Mouse (Mus musculus): ENCODE results near the gene Yipf2. TPM values are rescaled to one million over a fixed set of nuclear protein-coding genes. Genes with fewer than 3 reads are reported as not detected.

The Yipf2 gene
- 26.9 and 27.5 TPM in 2 replicates for polyA plus RNA-seq (2014; fragmentation: Nextera tagmentation; extraction: Ambion mirVana)

GRCm38 (mm10) chr9:21592703-21593121 is at the start of gene Yipf2, which contains the start of gene Timm29:
Yipf2 (minus strand) TSS chr9:21592828.
Timm29 (plus strand) TSS chr9:21592722.
- Histone ChIP-seq H3K27ac (ENCODE audit: low read length) (peak within 1 kb of the TSS; percentile 70), H3K4me3 (ENCODE audit: low read depth, low read length) (peak within 1 kb of the TSS; percentile 93), H3K9ac (replicated peaks; ENCODE audit: low read depth, low read length) (peak within 1 kb of the TSS; percentile 83), H3K27me3 (ENCODE audit: control insufficient read depth, insufficient read depth, low read length) (no peaks in the 10 kb centered on the region), H3K9me3 (ENCODE audit: control insufficient read depth, low read depth, low read length) (no peaks in the 10 kb centered on the region), H3K4me1 (ENCODE audit: control insufficient read depth, insufficient read depth, low read length) (peaks cover 19% of the 10 kb centered on the region), H3K4me2 (replicated peaks; ENCODE audit: low read depth, low read length) (peak within 1 kb of the TSS; percentile 93), H3K36me3 (ENCODE audit: control insufficient read depth, insufficient read depth, low read length) (peaks cover 33% of the 10 kb centered on the region)
- peak; percentile 90 for ATAC-seq (ENCODE audit: insufficient number of reproducible peaks, insufficient read depth, low FRiP score, low read depth)
- WGBS, result under 1% methylated on average over 30 of the region's 30 CpGs

DNA sequence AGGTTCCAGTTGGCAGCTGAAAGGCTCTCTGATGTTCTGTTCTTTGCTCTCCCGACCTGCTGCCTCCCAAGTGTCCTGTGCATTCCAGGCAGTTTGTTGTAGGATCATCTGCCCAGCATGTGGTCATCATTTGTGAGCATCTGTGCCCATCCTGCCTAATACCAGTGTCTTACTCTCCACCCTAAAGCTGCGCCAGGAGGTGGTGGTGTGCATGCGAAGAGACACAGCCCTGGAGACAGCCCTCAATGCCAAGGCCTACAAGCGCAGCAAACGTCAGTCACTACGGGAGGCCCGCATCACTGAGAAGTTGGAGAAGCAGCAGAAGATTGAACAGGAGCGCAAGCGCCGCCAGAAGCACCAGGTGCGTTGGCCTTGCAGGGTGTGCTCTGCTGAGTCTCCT is 46.4 kb upstream of the Yipf2 start:
- no peak for ATAC-seq (ENCODE audit: insufficient number of reproducible peaks, insufficient read depth, low FRiP score, low read depth)
- 97% methylated on average over 11 of the region's 11 CpGs for WGBS

GRCm38 (mm10) chr9:21635639-21636038 is 43.0 kb upstream of the Yipf2 start:
- no peaks in the 10 kb centered on the region for H3K27me3 ChIP-seq (ENCODE audit: control insufficient read depth, insufficient read depth, low read length)
- no peak overlapping the region for H3K27ac ChIP-seq (ENCODE audit: low read length)
- H3K9ac ChIP-seq (replicated peaks; ENCODE audit: low read depth, low read length), result no peak overlapping the region
- H3K4me3 ChIP-seq (ENCODE audit: low read depth, low read length), result no peak overlapping the region
- ATAC-seq (ENCODE audit: insufficient number of reproducible peaks, insufficient read depth, low FRiP score, low read depth), result no peak
- no peak overlapping the region for H3K4me2 ChIP-seq (replicated peaks; ENCODE audit: low read depth, low read length)
- 63% methylated on average over 7 of the region's 7 CpGs for WGBS
- peaks cover 80% of the 10 kb centered on the region for H3K36me3 ChIP-seq (ENCODE audit: control insufficient read depth, insufficient read depth, low read length)
- H3K9me3 ChIP-seq (ENCODE audit: control insufficient read depth, low read depth, low read length), result no peaks in the 10 kb centered on the region
- no peaks in the 10 kb centered on the region for H3K4me1 ChIP-seq (ENCODE audit: control insufficient read depth, insufficient read depth, low read length)

More for the DNA sequence above, 46.4 kb upstream of the Yipf2 start:
- H3K27ac ChIP-seq (ENCODE audit: low read length), result no peak overlapping the region
- peaks cover 94% of the 10 kb centered on the region for H3K36me3 ChIP-seq (ENCODE audit: control insufficient read depth, insufficient read depth, low read length)
- no peaks in the 10 kb centered on the region for H3K27me3 ChIP-seq (ENCODE audit: control insufficient read depth, insufficient read depth, low read length)
- no peaks in the 10 kb centered on the region for H3K4me1 ChIP-seq (ENCODE audit: control insufficient read depth, insufficient read depth, low read length)
- H3K4me3 ChIP-seq (ENCODE audit: low read depth, low read length), result no peak overlapping the region
- no peaks in the 10 kb centered on the region for H3K9me3 ChIP-seq (ENCODE audit: control insufficient read depth, low read depth, low read length)
- no peak overlapping the region for H3K9ac ChIP-seq (replicated peaks; ENCODE audit: low read depth, low read length)
- no peak overlapping the region for H3K4me2 ChIP-seq (replicated peaks; ENCODE audit: low read depth, low read length)

DNA sequence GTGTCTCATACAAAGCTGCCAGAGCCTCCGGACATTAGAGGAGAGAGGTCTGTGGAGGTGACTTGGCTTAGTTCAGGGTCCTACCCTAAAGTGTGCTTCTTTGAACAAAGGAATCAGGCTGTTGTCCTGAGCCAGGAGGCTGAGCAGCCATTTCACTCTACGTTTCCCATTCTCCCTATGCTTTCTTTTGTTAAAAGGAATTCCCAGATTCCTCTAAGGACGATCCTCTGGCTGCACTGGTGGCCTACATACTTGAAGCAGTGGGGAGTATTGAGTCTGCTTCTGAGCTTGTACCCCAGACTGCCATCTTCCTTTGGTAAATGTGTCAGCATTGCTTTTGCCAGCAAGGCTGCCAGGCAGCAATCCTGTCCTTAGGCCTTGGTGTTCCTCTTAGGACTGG is 40.5 kb upstream of the Yipf2 start:
- Histone ChIP-seq H3K36me3 (ENCODE audit: control insufficient read depth, insufficient read depth, low read length) (peaks cover 57% of the 10 kb centered on the region), H3K4me3 (ENCODE audit: low read depth, low read length) (no peak overlapping the region), H3K4me2 (replicated peaks; ENCODE audit: low read depth, low read length) (no peak overlapping the region), H3K4me1 (ENCODE audit: control insufficient read depth, insufficient read depth, low read length) (no peaks in the 10 kb centered on the region), H3K9ac (replicated peaks; ENCODE audit: low read depth, low read length) (no peak overlapping the region), H3K27ac (ENCODE audit: low read length) (no peak overlapping the region), H3K9me3 (ENCODE audit: control insufficient read depth, low read depth, low read length) (no peaks in the 10 kb centered on the region), H3K27me3 (ENCODE audit: control insufficient read depth, insufficient read depth, low read length) (no peaks in the 10 kb centered on the region)
- ATAC-seq (ENCODE audit: insufficient number of reproducible peaks, insufficient read depth, low FRiP score, low read depth), result no peak
- WGBS, result 81% methylated on average over 3 of the region's 3 CpGs

GRCm38 (mm10) chr9:21630673-21631072 is 38.0 kb upstream of the Yipf2 start:
- no peak overlapping the region for H3K27ac ChIP-seq (ENCODE audit: low read length)
- ATAC-seq (ENCODE audit: insufficient number of reproducible peaks, insufficient read depth, low FRiP score, low read depth), result no peak
- H3K4me3 ChIP-seq (ENCODE audit: low read depth, low read length), result no peak overlapping the region
- H3K36me3 ChIP-seq (ENCODE audit: control insufficient read depth, insufficient read depth, low read length), result peaks cover 35% of the 10 kb centered on the region
- H3K9me3 ChIP-seq (ENCODE audit: control insufficient read depth, low read depth, low read length), result no peaks in the 10 kb centered on the region
- H3K4me1 ChIP-seq (ENCODE audit: control insufficient read depth, insufficient read depth, low read length), result no peaks in the 10 kb centered on the region
- no peak overlapping the region for H3K4me2 ChIP-seq (replicated peaks; ENCODE audit: low read depth, low read length)
- WGBS, result 73% methylated on average over 3 of the region's 3 CpGs
- H3K9ac ChIP-seq (replicated peaks; ENCODE audit: low read depth, low read length), result no peak overlapping the region
- no peaks in the 10 kb centered on the region for H3K27me3 ChIP-seq (ENCODE audit: control insufficient read depth, insufficient read depth, low read length)

DNA sequence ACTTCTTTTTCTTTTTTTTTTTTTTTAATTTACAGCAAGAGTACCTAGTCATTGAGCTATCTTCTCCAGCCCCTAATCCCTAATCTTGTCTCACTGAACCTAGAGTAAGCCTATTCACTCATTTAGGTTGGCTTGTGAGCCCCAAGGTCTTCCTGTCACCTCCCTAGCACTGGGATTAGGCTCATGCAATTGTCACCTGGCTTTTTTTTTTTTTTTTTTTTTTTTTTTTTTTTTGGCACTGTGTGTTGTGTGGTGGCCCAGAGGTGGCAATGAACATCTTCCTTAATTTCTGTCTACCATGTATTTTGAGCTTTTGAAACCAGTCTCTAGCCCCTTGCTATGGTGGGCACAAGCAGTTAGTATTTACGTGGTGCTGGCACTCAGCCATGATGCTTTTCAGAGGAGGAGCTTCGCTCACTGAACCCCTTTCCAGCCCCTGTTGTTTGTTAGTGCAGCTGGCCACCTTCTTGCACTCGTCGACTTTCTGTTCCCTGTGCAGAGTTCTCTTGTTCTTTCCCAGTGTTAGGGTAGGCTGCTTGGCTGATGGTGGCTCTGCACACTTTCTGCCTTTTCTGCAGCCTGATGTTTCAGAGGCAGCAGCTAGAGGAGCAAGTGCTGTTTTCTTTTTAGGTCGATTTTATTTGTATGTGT is 34.6 kb upstream of the Yipf2 start:
- Histone ChIP-seq H3K36me3 (ENCODE audit: control insufficient read depth, insufficient read depth, low read length) (peaks cover 3% of the 10 kb centered on the region; the same call in 1 of the 2 replicates), H3K27ac (ENCODE audit: low read length) (no peak overlapping the region), H3K4me1 (ENCODE audit: control insufficient read depth, insufficient read depth, low read length) (no peaks in the 10 kb centered on the region), H3K9me3 (ENCODE audit: control insufficient read depth, low read depth, low read length) (no peaks in the 10 kb centered on the region), H3K27me3 (ENCODE audit: control insufficient read depth, insufficient read depth, low read length) (no peaks in the 10 kb centered on the region), H3K4me2 (replicated peaks; ENCODE audit: low read depth, low read length) (no peak overlapping the region), H3K4me3 (ENCODE audit: low read depth, low read length) (no peak overlapping the region), H3K9ac (replicated peaks; ENCODE audit: low read depth, low read length) (no peak overlapping the region)
- 76% methylated on average over 5 of the region's 5 CpGs for WGBS
- no peak for ATAC-seq (ENCODE audit: insufficient number of reproducible peaks, insufficient read depth, low FRiP score, low read depth)

DNA sequence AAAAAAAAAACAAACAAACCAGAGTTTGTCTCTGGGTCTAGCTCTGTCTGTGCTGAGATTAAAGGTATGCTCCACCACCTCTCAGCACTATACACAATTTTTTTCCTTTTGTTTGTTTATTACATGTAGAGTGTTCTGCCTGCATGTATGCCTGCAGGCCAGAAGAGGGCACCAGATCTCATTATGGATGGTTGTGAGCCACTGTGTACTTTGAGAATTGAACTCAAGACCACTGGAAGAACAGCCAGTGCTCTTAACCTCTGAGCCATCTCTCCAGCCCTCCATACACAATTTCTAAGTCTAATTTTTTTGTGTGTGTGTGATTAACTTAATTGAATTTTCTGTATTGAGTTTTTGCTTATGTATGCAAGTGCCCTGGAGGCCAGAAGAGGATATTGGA is 33.9 kb upstream of the Yipf2 start:
- Histone ChIP-seq H3K4me2 (replicated peaks; ENCODE audit: low read depth, low read length) (no peak overlapping the region), H3K36me3 (ENCODE audit: control insufficient read depth, insufficient read depth, low read length) (no peaks in the 10 kb centered on the region; the same call in 1 of the 2 replicates), H3K9me3 (ENCODE audit: control insufficient read depth, low read depth, low read length) (no peaks in the 10 kb centered on the region), H3K9ac (replicated peaks; ENCODE audit: low read depth, low read length) (no peak overlapping the region), H3K27me3 (ENCODE audit: control insufficient read depth, insufficient read depth, low read length) (no peaks in the 10 kb centered on the region), H3K4me3 (ENCODE audit: low read depth, low read length) (no peak overlapping the region), H3K4me1 (ENCODE audit: control insufficient read depth, insufficient read depth, low read length) (no peaks in the 10 kb centered on the region), H3K27ac (ENCODE audit: low read length) (no peak overlapping the region)
- no peak for ATAC-seq (ENCODE audit: insufficient number of reproducible peaks, insufficient read depth, low FRiP score, low read depth)

DNA sequence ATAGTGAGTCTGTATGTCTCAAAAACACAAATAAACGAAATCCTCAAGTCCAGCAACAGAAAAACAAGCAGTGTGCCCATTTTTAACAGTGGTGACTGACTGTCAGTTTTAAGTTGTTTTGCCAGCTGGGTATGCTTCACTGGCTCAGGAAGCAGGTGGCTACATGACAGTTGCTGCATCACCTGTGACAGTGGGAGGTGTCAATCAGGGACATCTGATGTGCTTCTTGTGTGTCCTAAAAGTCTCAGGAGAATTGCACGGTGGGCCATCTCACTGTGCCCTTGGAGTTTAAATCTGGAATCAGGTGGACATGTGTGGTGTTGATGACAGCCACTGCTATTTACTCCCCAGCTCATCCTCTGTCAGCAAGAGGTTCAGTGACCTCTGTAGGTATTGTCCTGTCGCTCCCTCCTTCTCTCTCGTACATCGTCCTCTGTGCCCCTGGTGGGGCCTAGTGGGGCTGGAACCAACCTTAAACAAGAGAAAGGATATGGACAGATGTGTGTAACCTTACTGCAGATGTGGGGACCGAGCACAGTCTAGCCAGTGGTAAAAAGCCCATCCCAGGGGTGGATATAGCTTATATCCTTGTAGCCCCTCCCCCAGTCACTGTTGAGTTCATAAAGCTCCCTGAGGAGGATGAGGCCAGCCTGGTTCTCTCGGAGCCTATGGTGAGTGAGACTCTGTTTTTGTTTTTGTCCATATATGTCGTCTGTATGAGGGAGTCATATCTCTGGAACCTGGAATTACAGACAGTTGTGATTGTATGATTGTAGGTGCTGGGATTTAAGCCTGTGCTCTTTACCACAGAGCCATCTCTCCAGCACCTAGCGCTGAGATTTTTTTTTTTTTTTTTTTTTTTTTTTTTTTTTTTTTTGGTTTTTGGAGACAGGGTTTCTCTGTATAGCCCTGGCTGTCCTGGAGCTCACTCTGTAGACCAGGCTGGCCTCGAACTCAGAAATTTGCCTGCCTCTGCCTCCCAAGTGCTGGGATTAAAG is 33.0 kb upstream of the Yipf2 start:
- peaks cover under 1% of the 10 kb centered on the region; the same call in 1 of the 2 replicates for H3K4me1 ChIP-seq (ENCODE audit: control insufficient read depth, insufficient read depth, low read length)
- no peak overlapping the region for H3K27ac ChIP-seq (ENCODE audit: low read length)
- no peak overlapping the region for H3K4me3 ChIP-seq (ENCODE audit: low read depth, low read length)
- no peak overlapping the region for H3K9ac ChIP-seq (replicated peaks; ENCODE audit: low read depth, low read length)
- H3K36me3 ChIP-seq (ENCODE audit: control insufficient read depth, insufficient read depth, low read length), result no peaks in the 10 kb centered on the region
- no peak for ATAC-seq (ENCODE audit: insufficient number of reproducible peaks, insufficient read depth, low FRiP score, low read depth)
- H3K4me2 ChIP-seq (replicated peaks; ENCODE audit: low read depth, low read length), result no peak overlapping the region
- no peaks in the 10 kb centered on the region for H3K27me3 ChIP-seq (ENCODE audit: control insufficient read depth, insufficient read depth, low read length)
- 88% methylated on average over 10 of the region's 10 CpGs for WGBS
- no peaks in the 10 kb centered on the region for H3K9me3 ChIP-seq (ENCODE audit: control insufficient read depth, low read depth, low read length)
